Mouse (Mus musculus): ENCODE data around the gene Pank4. TPM values are rescaled to one million over a fixed set of nuclear protein-coding genes. Genes with fewer than 3 reads are reported as not detected.

Pank4 gene
- total RNA-seq, 2 experiments from 2014 or later: 36.5 to 36.8 TPM

- intact Hi-C loops (cut with DNase I): loop anchor here (10.0 kb wide), 1 partner anchor 281 kb away; the partner anchor contains the start of gene Faap20
- no peak for DNase-seq
These were observed 610 bp upstream of the Pank4 start for GRCm38 (mm10) chr4:154963190-154963836.

- intact Hi-C loops (cut with DNase I): loop anchor here (5.0 to 10.0 kb wide), 2 partner anchors 103 to 280 kb away; partner anchors contain the start of genes Faap20 and Pex10
- no peak for DNase-seq
These were observed 785 bp downstream of the Pank4 start for GRCm38 (mm10) chr4:154964581-154965235.

GRCm38 (mm10) chr4:154965856-154966255 is 1.9 kb downstream of the Pank4 start:
- DNase-seq: peak; percentile 53 to 67

GRCm38 (mm10) chr4:154967173-154967572 is 3.2 kb downstream of the Pank4 start:
- intact Hi-C loops (cut with DNase I): loop anchor here (5.0 to 10.0 kb wide), 2 partner anchors 100 to 278 kb away; partner anchors contain the start of genes Faap20 and Pex10
- peak in 1 of 2 experiments; percentile 54 for DNase-seq

More at GRCm38 (mm10) chr4:154965856-154966255, 1.9 kb downstream of the Pank4 start:
- intact Hi-C loops (cut with DNase I): loop anchor here (5.0 to 10.0 kb wide), 2 partner anchors 101 to 279 kb away; partner anchors contain the start of genes Faap20 and Pex10

GRCm38 (mm10) chr4:154972546-154972945 is 8.6 kb downstream of the Pank4 start:
- intact Hi-C loops (cut with DNase I): no loop called here
- no peak for DNase-seq

- intact Hi-C loops (cut with DNase I): no loop called here
- peak; percentile 57 to 65 for DNase-seq
These were observed 10.3 kb downstream of the Pank4 start for GRCm38 (mm10) chr4:154974163-154974611.

- intact Hi-C loops (cut with DNase I): loop anchor here (2.0 kb wide), 1 partner anchor 73 kb away; no protein-coding TSS in a partner anchor
- DNase-seq: no peak
These were observed 16.2 kb downstream of the Pank4 start for GRCm38 (mm10) chr4:154980110-154980509.

GRCm38 (mm10) chr4:154981076-154981475 is 17.2 kb downstream of the Pank4 start:
- intact Hi-C loops (cut with DNase I): loop anchor here (1.0 to 2.0 kb wide), 2 partner anchors 72 to 85 kb away; no protein-coding TSS in a partner anchor
- no peak for DNase-seq

- intact Hi-C loops (cut with DNase I): loop anchor here (1.0 to 2.0 kb wide), 2 partner anchors 71 to 85 kb away; no protein-coding TSS in a partner anchor
- peak; percentile 58 to 74 for DNase-seq
These were observed 17.6 kb downstream of the Pank4 start for GRCm38 (mm10) chr4:154981530-154981929.

GRCm38 (mm10) chr4:154982247-154983120 is 18.6 kb downstream of the Pank4 start:
- intact Hi-C loops (cut with DNase I): no loop called here
- no peak for DNase-seq

- intact Hi-C loops (cut with DNase I): no loop called here
- no peak for DNase-seq
These were observed 19.8 kb downstream of the Pank4 start for GRCm38 (mm10) chr4:154983767-154984166.

- DNase-seq: no peak
- intact Hi-C loops (cut with DNase I): loop anchor here (5.0 kb wide), 1 partner anchor 108 kb away; no protein-coding TSS in a partner anchor
These were observed 21.3 kb downstream of the Pank4 start for GRCm38 (mm10) chr4:154985151-154985777.

- intact Hi-C loops (cut with DNase I): loop anchor here (5.0 kb wide), 1 partner anchor 109 kb away; no protein-coding TSS in a partner anchor
These were observed 22.2 kb downstream of the Pank4 start for GRCm38 (mm10) chr4:154986096-154986495.

GRCm38 (mm10) chr4:154986750-154987149 is 22.8 kb downstream of the Pank4 start:
- no peak for DNase-seq
- intact Hi-C loops (cut with DNase I): loop anchor here (5.0 kb wide), 1 partner anchor 109 kb away; no protein-coding TSS in a partner anchor

More at GRCm38 (mm10) chr4:154986096-154986495, 22.2 kb downstream of the Pank4 start:
- DNase-seq: peak; percentile 81 to 92

GRCm38 (mm10) chr4:154994876-154995275 is 31.0 kb downstream of the Pank4 start:
- intact Hi-C loops (cut with DNase I): no loop called here
- DNase-seq: no peak

GRCm38 (mm10) chr4:154996572-154997154 is 32.7 kb downstream of the Pank4 start:
- intact Hi-C loops (cut with DNase I): no loop called here

GRCm38 (mm10) chr4:154999379-154999778 is 35.5 kb downstream of the Pank4 start:
- DNase-seq: no peak

More at GRCm38 (mm10) chr4:154996572-154997154, 32.7 kb downstream of the Pank4 start:
- peak in 1 of 2 experiments; percentile 34 for DNase-seq

GRCm38 (mm10) chr4:155005278-155005677 is 41.4 kb downstream of the Pank4 start:
- intact Hi-C loops (cut with DNase I): no loop called here
- no peak for DNase-seq

More at GRCm38 (mm10) chr4:154999379-154999778, 35.5 kb downstream of the Pank4 start:
- intact Hi-C loops (cut with DNase I): no loop called here

- no peak for DNase-seq
- intact Hi-C loops (cut with DNase I): no loop called here
These were observed 42.4 kb downstream of the Pank4 start for GRCm38 (mm10) chr4:155006296-155006695.
